In genomic region chr5:52476292-52476701, GRCm38 (mm10) we compare ENCODE assay signal across 8 mouse cellular contexts. TPM values are rescaled to one million over a fixed set of nuclear protein-coding genes. Genes with fewer than 3 reads are reported as not detected.
A peak's percentile ranks its signal among the peaks of the same experiment; 100 is the strongest.
DNase-seq lines count a peak whose midpoint lies in the region.

No protein-coding gene starts in this region.

- H3K27ac ChIP-seq in embryonic facial prominence, embryonic 10.5 days (replicated peaks) = peak overlapping the region; percentile 82

- peak overlapping the region; percentile 64 for H3K4me3 ChIP-seq in embryonic facial prominence, embryonic 10.5 days

- WGBS in embryonic facial prominence, embryonic 10.5 days = under 1% methylated on average over 23 of the region's 23 CpGs

- peak; percentile 85 for DNase-seq in adrenal gland, postnatal 25 days
- DNase-seq in embryonic facial prominence, embryonic 10.5 days (ENCODE audit: low spot score) = peak; percentile 85
- peak; percentile 100 for DNase-seq in heart, adult 11 months
- DNase-seq in kidney, adult 11 months = peak; percentile 89
- DNase-seq in left cerebral cortex, postnatal 36 days (ENCODE audit: low spot score in 2 of 2) = peak; percentile 75 to 79
- DNase-seq in mesoderm, embryonic 11.5 days (ENCODE audit: low read depth, low spot score) = peak; percentile 74
- peak; percentile 74 for DNase-seq in right cerebral cortex, postnatal 4 days
- DNase-seq in urinary bladder, postnatal 4 days (ENCODE audit: low spot score in 2 of 2) = peak; percentile 79 to 83

- intact Hi-C loops in left cerebral cortex, postnatal 36 days (cut with DNase I) = loop anchor here (5.0 kb wide), 1 partner anchor 41 kb away; no protein-coding TSS in a partner anchor

- peaks cover 7% of the 10 kb centered on the region; the same call in 1 of the 2 replicates for H3K9me3 ChIP-seq in embryonic facial prominence, embryonic 10.5 days

- H3K4me1 ChIP-seq in embryonic facial prominence, embryonic 10.5 days = peaks cover 23% of the 10 kb centered on the region

- H3K36me3 ChIP-seq in embryonic facial prominence, embryonic 10.5 days (replicated peaks) = no peaks in the 10 kb centered on the region

- peaks cover 25% of the 10 kb centered on the region for H3K27me3 ChIP-seq in embryonic facial prominence, embryonic 10.5 days (replicated peaks; ENCODE audit: low read depth, poor library complexity, severe bottlenecking)

RNA-seq across cellular contexts. Expression of gene Ccdc149, which starts 5.0 kb away (rescaled TPM):
- total RNA-seq in adrenal gland, postnatal 25 days (2021) = 4.9 and 6.4 TPM in 2 replicates
- polyA plus RNA-seq in embryonic facial prominence, embryonic 10.5 days (2016; fragmentation: Nextera tagmentation; extraction: Ambion mirVana) = 1.4 and 1.5 TPM in 2 replicates
- total RNA-seq in left cerebral cortex, postnatal 36 days (2021) = 10 to 100 TPM; 65.0 to 73.3 TPM

Comparison
In these comparisons a context has a peak if more than half of its experiments do, and no peak if none do; other contexts are left out.
1. Peak in every context shown above with its lines: DNase-seq, H3K4me3 ChIP-seq and H3K27ac ChIP-seq.